Mouse (Mus musculus): ENCODE measurements around the gene Adgrb2. TPM values are rescaled to one million over a fixed set of nuclear protein-coding genes. Genes with fewer than 3 reads are reported as not detected.

Adgrb2 gene
- polyA plus RNA-seq, 1 experiment from 2014 or later: 3.6 TPM

DNA sequence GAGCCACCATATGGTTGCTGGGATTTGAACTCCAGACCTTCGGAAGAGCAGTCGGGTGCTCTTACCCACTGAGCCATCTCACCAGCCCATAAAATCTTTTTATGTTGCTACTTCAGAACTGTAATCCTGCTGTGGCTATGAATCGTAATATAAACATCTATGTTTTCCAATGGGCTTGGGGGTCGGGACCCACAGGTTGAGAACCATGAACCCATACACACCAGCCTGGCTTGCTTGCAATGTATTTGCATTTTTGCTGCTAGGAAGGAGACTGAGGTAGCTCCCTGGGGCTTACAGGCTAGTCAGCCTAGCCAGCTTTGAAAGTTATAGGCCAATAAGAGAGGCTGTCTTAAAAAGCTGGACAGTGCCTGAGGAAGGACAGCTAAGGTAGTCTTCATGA lies 26.1 kb downstream of the Adgrb2 start:
- ATAC-seq (replicated peaks; ENCODE audit: low FRiP score) (no peak), DNase-seq (ENCODE audit: low spot score) (no peak)
- Histone ChIP-seq H3K9ac (ENCODE audit: low read length) (no peak overlapping the region), H3K4me3 (ENCODE audit: low read depth, low read length) (no peak overlapping the region), H3K4me1 (replicated peaks; ENCODE audit: control insufficient read depth, insufficient read depth, low read length) (peaks cover 5% of the 10 kb centered on the region; the same call in 1 of the 2 replicates), H3K27ac (ENCODE audit: low read depth, low read length) (no peak overlapping the region), H3K9me3 (ENCODE audit: control insufficient read depth, low read length) (no peaks in the 10 kb centered on the region), H3K36me3 (ENCODE audit: control insufficient read depth, insufficient read depth, low read length) (no peaks in the 10 kb centered on the region), H3K4me2 (ENCODE audit: low read depth, low read length, severe bottlenecking) (no peak overlapping the region), H3K27me3 (ENCODE audit: control insufficient read depth, insufficient read depth, low read length) (peaks cover 5% of the 10 kb centered on the region; the same call in 1 of the 2 replicates)
- 91% methylated on average over 4 of the region's 4 CpGs for WGBS

DNA sequence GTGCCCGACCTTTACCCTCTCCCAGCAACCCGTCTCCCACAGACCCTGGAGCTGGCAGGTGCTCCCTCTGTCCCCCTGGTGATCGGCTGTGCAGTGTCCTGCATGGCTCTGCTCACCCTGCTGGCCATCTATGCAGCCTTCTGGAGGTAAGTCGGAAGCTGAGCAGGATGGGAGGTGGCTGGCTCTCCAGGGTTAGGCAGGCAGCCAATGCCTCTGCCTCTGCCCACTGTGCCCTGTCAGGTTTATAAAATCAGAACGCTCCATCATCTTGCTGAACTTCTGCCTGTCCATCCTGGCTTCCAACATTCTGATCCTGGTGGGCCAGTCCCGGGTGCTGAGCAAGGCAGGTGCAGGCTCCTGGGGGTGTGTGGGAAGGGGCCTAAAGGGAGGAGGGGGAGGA lies 27.6 kb downstream of the Adgrb2 start:
- no peak overlapping the region for H3K9ac ChIP-seq (ENCODE audit: low read length)
- 82% methylated on average over 6 of the region's 6 CpGs for WGBS
- H3K27ac ChIP-seq (ENCODE audit: low read depth, low read length): no peak overlapping the region
- no peak overlapping the region for H3K4me3 ChIP-seq (ENCODE audit: low read depth, low read length)
- no peak overlapping the region for H3K4me2 ChIP-seq (ENCODE audit: low read depth, low read length, severe bottlenecking)
- no peaks in the 10 kb centered on the region for H3K4me1 ChIP-seq (replicated peaks; ENCODE audit: control insufficient read depth, insufficient read depth, low read length)
- DNase-seq (ENCODE audit: low spot score) (no peak), ATAC-seq (replicated peaks; ENCODE audit: low FRiP score) (no peak)
- peaks cover 4% of the 10 kb centered on the region; the same call in 1 of the 2 replicates for H3K27me3 ChIP-seq (ENCODE audit: control insufficient read depth, insufficient read depth, low read length)
- H3K9me3 ChIP-seq (ENCODE audit: control insufficient read depth, low read length): no peaks in the 10 kb centered on the region
- H3K36me3 ChIP-seq (ENCODE audit: control insufficient read depth, insufficient read depth, low read length): no peaks in the 10 kb centered on the region

DNA sequence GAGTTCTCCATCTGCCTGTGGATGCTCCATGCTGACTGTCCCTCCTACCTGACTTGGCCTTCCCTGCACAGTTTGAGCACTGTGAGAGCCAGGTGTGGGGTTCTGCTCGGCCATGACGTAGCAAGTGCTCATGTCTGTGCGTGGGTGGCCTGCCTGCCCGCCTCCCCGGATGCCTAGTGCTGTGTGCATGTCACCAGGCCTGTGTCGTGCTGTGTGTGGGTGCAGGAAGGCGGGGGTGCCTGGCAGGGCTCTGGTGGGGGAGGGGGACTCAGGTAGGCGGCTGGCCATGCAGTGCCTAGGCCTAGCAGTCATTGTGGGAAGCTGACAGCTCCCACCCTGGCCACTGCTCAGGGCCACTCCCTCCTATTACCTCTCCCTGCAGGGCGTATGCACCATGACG lies 28.4 kb downstream of the Adgrb2 start:
- ATAC-seq (replicated peaks; ENCODE audit: low FRiP score): no peak
- Histone ChIP-seq H3K4me3 (ENCODE audit: low read depth, low read length) (no peak overlapping the region), H3K36me3 (ENCODE audit: control insufficient read depth, insufficient read depth, low read length) (no peaks in the 10 kb centered on the region), H3K4me2 (ENCODE audit: low read depth, low read length, severe bottlenecking) (no peak overlapping the region), H3K27me3 (ENCODE audit: control insufficient read depth, insufficient read depth, low read length) (no peaks in the 10 kb centered on the region), H3K9ac (ENCODE audit: low read length) (no peak overlapping the region), H3K9me3 (ENCODE audit: control insufficient read depth, low read length) (no peaks in the 10 kb centered on the region), H3K4me1 (replicated peaks; ENCODE audit: control insufficient read depth, insufficient read depth, low read length) (no peaks in the 10 kb centered on the region), H3K27ac (ENCODE audit: low read depth, low read length) (no peak overlapping the region)
- no peak for DNase-seq (ENCODE audit: low spot score)
- WGBS: 68% methylated on average over 10 of the region's 10 CpGs

DNA sequence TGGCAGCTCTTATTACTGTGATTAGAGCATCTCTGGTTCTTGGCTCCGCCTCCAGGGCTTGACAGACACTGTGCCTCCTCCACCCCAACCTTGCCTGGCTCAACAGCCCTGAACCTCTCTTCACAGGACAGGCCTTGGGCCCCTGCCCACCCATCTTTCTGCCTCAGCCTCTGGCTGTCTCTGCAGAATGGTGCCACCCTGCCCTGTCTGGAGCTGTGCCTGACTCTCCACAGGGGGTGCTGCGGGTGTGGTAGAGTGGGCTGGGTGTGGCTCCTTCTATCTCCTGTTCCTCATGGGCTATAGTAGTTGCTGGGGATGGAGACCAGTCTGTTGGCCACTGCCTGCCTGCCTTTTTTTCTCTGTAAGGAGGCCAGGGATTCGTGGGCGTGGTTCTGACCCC lies 31.3 kb downstream of the Adgrb2 start:
- ATAC-seq (replicated peaks; ENCODE audit: low FRiP score): 0 out of 2 replicates have a peak, but pooled peaks have one; percentile 33
- H3K4me2 ChIP-seq (ENCODE audit: low read depth, low read length, severe bottlenecking): no peak overlapping the region
- H3K27me3 ChIP-seq (ENCODE audit: control insufficient read depth, insufficient read depth, low read length): no peaks in the 10 kb centered on the region
- no peak for DNase-seq (ENCODE audit: low spot score)
- no peak overlapping the region for H3K9ac ChIP-seq (ENCODE audit: low read length)
- no peaks in the 10 kb centered on the region for H3K36me3 ChIP-seq (ENCODE audit: control insufficient read depth, insufficient read depth, low read length)
- no peak overlapping the region for H3K27ac ChIP-seq (ENCODE audit: low read depth, low read length)
- no peaks in the 10 kb centered on the region for H3K9me3 ChIP-seq (ENCODE audit: control insufficient read depth, low read length)
- 65% methylated on average over 4 of the region's 4 CpGs for WGBS
- H3K4me1 ChIP-seq (replicated peaks; ENCODE audit: control insufficient read depth, insufficient read depth, low read length): no peaks in the 10 kb centered on the region
- no peak overlapping the region for H3K4me3 ChIP-seq (ENCODE audit: low read depth, low read length)

DNA sequence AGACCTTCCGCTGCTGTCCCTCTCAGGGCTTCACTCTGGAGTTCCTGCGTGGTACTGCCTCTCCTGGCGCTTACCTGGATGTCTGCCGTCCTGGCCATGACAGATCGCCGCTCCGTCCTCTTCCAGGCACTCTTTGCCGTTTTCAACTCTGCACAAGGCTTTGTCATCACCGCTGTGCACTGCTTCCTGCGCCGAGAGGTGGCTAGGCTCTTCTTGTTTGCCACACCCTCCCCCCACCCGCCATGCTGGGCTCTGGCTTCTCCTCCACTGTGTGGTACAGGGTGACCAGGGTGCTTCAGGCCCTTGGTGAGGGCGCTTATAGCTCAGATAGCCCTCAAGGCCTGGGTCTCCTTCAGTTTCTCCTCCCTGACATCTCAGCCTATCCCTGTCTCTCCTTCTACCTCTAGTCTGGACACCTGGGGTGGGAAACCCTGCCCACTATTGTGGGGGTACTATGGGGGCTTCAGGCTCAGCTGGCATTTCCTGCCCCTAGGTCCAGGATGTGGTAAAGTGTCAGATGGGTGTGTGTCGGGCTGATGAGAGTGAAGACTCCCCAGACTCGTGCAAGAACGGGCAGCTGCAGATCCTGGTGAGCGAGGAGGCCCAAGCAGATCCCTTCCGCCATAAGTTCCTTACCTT lies 32.5 kb downstream of the Adgrb2 start:
- H3K9me3 ChIP-seq (ENCODE audit: control insufficient read depth, low read length): no peaks in the 10 kb centered on the region
- no peaks in the 10 kb centered on the region for H3K4me1 ChIP-seq (replicated peaks; ENCODE audit: control insufficient read depth, insufficient read depth, low read length)
- no peak overlapping the region for H3K27ac ChIP-seq (ENCODE audit: low read depth, low read length)
- H3K27me3 ChIP-seq (ENCODE audit: control insufficient read depth, insufficient read depth, low read length): no peaks in the 10 kb centered on the region
- H3K9ac ChIP-seq (ENCODE audit: low read length): no peak overlapping the region
- H3K36me3 ChIP-seq (ENCODE audit: control insufficient read depth, insufficient read depth, low read length): no peaks in the 10 kb centered on the region
- ATAC-seq (replicated peaks; ENCODE audit: low FRiP score) (no peak), DNase-seq (ENCODE audit: low spot score) (no peak)
- H3K4me3 ChIP-seq (ENCODE audit: low read depth, low read length): no peak overlapping the region
- 69% methylated on average over 18 of the region's 18 CpGs for WGBS
- H3K4me2 ChIP-seq (ENCODE audit: low read depth, low read length, severe bottlenecking): no peak overlapping the region

DNA sequence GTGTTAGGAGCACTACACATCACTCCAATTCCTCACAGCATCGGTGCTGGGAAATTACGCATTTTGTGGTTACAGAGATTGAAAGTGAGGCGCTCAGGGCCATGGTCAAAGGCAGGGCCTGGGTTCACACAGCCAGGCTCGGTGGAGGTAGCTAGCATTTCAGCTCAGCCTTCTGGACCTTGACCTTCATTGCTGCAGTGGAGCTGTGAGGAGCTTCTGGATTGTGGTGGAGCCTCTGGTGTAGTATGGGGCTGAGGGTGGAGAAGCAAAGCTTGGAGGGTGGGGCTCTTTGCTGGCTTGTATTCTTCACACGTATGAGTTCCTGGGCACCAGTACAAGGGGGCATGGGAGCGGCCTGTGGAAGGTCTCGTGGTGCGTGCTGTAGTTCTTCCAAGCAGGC lies 38.3 kb downstream of the Adgrb2 start:
- H3K27me3 ChIP-seq (ENCODE audit: control insufficient read depth, insufficient read depth, low read length): no peaks in the 10 kb centered on the region
- no peaks in the 10 kb centered on the region for H3K36me3 ChIP-seq (ENCODE audit: control insufficient read depth, insufficient read depth, low read length)
- no peak overlapping the region for H3K27ac ChIP-seq (ENCODE audit: low read depth, low read length)
- 88% methylated on average over 8 of the region's 8 CpGs for WGBS
- H3K4me3 ChIP-seq (ENCODE audit: low read depth, low read length): no peak overlapping the region
- DNase-seq (ENCODE audit: low spot score) (no peak), ATAC-seq (replicated peaks; ENCODE audit: low FRiP score) (no peak)
- H3K9me3 ChIP-seq (ENCODE audit: control insufficient read depth, low read length): no peaks in the 10 kb centered on the region
- no peak overlapping the region for H3K4me2 ChIP-seq (ENCODE audit: low read depth, low read length, severe bottlenecking)
- no peaks in the 10 kb centered on the region for H3K4me1 ChIP-seq (replicated peaks; ENCODE audit: control insufficient read depth, insufficient read depth, low read length)
- H3K9ac ChIP-seq (ENCODE audit: low read length): no peak overlapping the region

DNA sequence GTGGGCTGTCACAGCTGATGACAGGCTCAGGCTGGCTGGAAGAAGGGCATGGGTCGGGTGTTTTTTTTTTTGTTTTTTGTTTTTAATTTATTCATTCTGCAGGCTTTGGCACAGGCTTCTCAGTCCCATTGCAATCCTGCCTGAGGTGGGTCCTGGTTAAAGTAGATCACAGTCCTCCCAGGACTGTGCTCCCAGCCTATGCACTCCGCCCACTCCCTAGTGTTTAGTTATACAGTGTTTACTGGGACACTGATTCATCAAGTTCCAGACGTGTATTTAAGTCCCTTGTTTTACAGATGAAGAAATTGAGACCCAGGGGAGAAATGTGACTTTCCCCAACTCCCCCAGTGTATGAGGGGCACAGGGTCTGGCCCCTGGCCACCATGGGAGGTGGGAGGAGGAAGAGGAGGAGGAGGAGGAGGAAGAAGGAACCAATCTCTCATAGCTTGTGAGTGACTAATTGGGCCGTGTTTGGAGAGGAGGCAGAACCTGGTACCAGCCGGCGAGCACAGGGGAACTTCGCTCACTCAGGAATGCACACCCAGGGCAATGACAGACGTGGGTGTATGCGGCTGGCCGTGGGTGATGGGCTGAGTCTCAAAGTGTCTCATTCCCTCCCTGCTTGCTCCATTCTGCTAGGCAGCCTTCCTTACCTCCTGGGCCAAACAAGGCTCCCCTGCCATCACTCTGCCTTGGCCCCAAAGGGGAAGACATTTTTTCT lies 39.0 kb downstream of the Adgrb2 start:
- Histone ChIP-seq H3K4me3 (ENCODE audit: low read depth, low read length) (no peak overlapping the region), H3K36me3 (ENCODE audit: control insufficient read depth, insufficient read depth, low read length) (no peaks in the 10 kb centered on the region), H3K4me2 (ENCODE audit: low read depth, low read length, severe bottlenecking) (no peak overlapping the region), H3K27ac (ENCODE audit: low read depth, low read length) (no peak overlapping the region), H3K27me3 (ENCODE audit: control insufficient read depth, insufficient read depth, low read length) (no peaks in the 10 kb centered on the region), H3K9ac (ENCODE audit: low read length) (no peak overlapping the region), H3K4me1 (replicated peaks; ENCODE audit: control insufficient read depth, insufficient read depth, low read length) (no peaks in the 10 kb centered on the region), H3K9me3 (ENCODE audit: control insufficient read depth, low read length) (no peaks in the 10 kb centered on the region)
- 88% methylated on average over 10 of the region's 10 CpGs for WGBS
- no peak for ATAC-seq (replicated peaks; ENCODE audit: low FRiP score)
- DNase-seq (ENCODE audit: low spot score): no peak

DNA sequence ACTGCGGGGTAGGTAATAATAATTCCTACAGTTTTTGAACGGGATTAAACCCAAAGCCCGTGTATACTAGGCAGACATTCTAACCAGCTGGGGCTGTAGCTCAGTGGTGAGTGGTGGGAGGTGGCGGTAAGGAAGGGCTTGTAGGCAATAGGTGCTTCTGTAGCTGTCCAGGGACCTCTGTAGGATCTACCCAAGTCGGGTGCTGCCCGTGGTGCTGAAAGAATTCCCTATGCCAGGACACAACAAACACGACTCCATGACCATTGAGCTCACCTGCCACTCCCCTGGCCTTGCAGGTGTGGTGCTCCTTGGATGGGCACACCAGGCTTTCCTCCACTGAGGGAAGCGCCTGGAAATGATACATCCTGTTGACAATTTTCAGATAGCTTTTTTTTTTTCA lies 40.9 kb downstream of the Adgrb2 start:
- Histone ChIP-seq H3K27me3 (ENCODE audit: control insufficient read depth, insufficient read depth, low read length) (no peaks in the 10 kb centered on the region), H3K4me3 (ENCODE audit: low read depth, low read length) (no peak overlapping the region), H3K9ac (ENCODE audit: low read length) (no peak overlapping the region), H3K4me1 (replicated peaks; ENCODE audit: control insufficient read depth, insufficient read depth, low read length) (no peaks in the 10 kb centered on the region), H3K27ac (ENCODE audit: low read depth, low read length) (no peak overlapping the region), H3K36me3 (ENCODE audit: control insufficient read depth, insufficient read depth, low read length) (no peaks in the 10 kb centered on the region), H3K4me2 (ENCODE audit: low read depth, low read length, severe bottlenecking) (no peak overlapping the region), H3K9me3 (ENCODE audit: control insufficient read depth, low read length) (no peaks in the 10 kb centered on the region)
- no peak for DNase-seq (ENCODE audit: low spot score)
- ATAC-seq (replicated peaks; ENCODE audit: low FRiP score): no peak
- 45% methylated on average over 8 of the region's 8 CpGs for WGBS

DNA sequence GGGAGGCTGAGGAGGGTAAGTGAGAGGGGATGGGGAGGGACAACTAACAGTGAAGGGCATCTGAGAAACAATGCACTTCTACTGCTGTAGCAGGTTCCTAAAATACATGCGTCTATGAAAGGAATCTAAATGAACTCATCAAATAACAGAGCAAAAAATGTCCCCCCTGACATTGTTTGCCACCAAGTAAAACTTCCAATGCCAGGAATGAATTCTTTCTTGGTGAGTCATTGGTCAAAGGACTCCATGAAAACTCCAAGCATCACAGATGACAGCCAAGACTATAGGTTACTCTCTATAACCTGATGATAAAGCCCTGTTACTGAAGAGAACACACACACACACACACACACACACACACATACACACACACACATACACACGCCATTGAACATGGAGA lies 46.5 kb downstream of the Adgrb2 start:
- no peak overlapping the region for H3K9ac ChIP-seq (ENCODE audit: low read length)
- no peak for ATAC-seq (replicated peaks; ENCODE audit: low FRiP score)
- H3K36me3 ChIP-seq (ENCODE audit: control insufficient read depth, insufficient read depth, low read length): no peaks in the 10 kb centered on the region
- WGBS: 77% methylated on average over 2 of the region's 2 CpGs
- H3K9me3 ChIP-seq (ENCODE audit: control insufficient read depth, low read length): no peaks in the 10 kb centered on the region
- no peak overlapping the region for H3K27ac ChIP-seq (ENCODE audit: low read depth, low read length)
- no peak overlapping the region for H3K4me2 ChIP-seq (ENCODE audit: low read depth, low read length, severe bottlenecking)
- H3K4me1 ChIP-seq (replicated peaks; ENCODE audit: control insufficient read depth, insufficient read depth, low read length): no peaks in the 10 kb centered on the region
- no peak overlapping the region for H3K4me3 ChIP-seq (ENCODE audit: low read depth, low read length)
- DNase-seq (ENCODE audit: low spot score): no peak
- H3K27me3 ChIP-seq (ENCODE audit: control insufficient read depth, insufficient read depth, low read length): peaks cover 3% of the 10 kb centered on the region; the same call in 1 of the 2 replicates
